Mouse (Mus musculus) ES-E14 (cell line): ENCODE data around the gene Hoxc10.

Experiments used
- CHD2 ChIP-seq: IDR thresholded peaks from 2 replicates; pipeline ENCODE4 v1.6.1; 2014; ENCODE audit warnings: mild to moderate bottlenecking, low read depth, low read length, inconsistent platforms
- HCFC1 ChIP-seq: IDR thresholded peaks from 2 replicates; pipeline ENCODE4 v1.6.1; 2012; ENCODE audit warnings: low read length, inconsistent platforms, borderline replicate concordance; ENCODE audit not compliant: insufficient read depth
- MAFK ChIP-seq: IDR thresholded peaks from 2 replicates; pipeline ENCODE4 v1.6.1; 2014; ENCODE audit warnings: mild to moderate bottlenecking, low read depth, low read length, inconsistent platforms; ENCODE audit not compliant: insufficient read depth
- ZC3H11A ChIP-seq: IDR thresholded peaks from 2 replicates; pipeline ENCODE4 v1.6.1; 2012; ENCODE audit warnings: low read depth, mild to moderate bottlenecking, inconsistent platforms, low read length, borderline replicate concordance
- ZNF384 ChIP-seq: IDR thresholded peaks from 2 replicates; pipeline ENCODE4 v1.6.1; 2012; ENCODE audit warnings: low read depth, low read length, inconsistent platforms

DNA sequence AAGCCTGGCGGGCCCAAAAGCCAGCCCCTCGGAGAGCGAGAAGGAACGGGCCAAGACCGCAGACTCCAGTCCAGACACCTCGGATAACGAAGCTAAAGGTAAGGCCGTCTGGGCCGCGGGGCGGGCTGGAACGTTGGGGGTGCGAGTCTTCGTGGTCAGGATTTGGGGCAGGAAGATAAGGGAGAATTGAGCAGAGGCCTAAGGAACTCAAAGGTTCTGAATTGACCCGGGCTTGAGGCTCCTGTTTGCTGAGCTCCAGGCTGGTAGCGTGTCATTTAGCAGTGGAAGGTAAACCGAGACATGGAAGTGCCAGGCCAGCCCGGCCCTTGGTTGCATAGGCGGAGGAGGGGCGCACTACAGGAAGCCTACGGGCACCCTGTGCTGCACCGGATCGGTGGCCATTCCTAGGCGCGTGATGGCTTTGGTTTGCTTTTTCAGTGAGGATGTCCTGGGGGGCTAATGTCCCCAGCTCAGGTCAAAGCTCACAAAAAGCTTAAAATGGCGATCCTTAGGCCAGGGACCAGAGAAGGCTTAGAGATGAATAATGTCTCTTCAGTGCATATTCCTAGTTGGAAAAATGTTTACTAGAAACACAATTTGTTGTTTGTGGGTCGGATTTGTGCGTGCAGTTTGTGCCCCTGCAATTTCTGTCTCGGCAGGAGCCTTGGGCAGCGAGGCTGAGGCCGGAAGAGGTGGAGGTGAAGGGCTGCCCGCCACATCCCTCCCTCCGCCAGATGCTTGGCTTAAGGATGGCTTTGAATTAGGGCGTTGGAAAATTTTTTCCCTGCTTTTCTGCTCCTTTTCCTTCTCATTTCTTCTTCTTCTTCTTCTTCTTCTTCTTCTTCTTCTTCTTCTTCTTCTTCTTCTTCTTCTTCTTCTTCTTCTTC is 1.2 kb downstream of the Hoxc10 start:
- TF ChIP-seq ZC3H11A, result no peak
- TF ChIP-seq HCFC1, result no peak
- TF ChIP-seq MAFK, result no peak
- no peak for TF ChIP-seq CHD2
- no peak for TF ChIP-seq ZNF384
